Mouse (Mus musculus) embryonic facial prominence, embryonic 12.5 days (tissue): ENCODE results near the gene Plscr1. TPM values are rescaled to one million over a fixed set of nuclear protein-coding genes. Genes with fewer than 3 reads are reported as not detected.

Experiments used
- microRNA-seq: library from miRNA; unstranded; fragments of <30 nt; microRNA quantifications from one replicate; pipeline ENCODE4, GENCODE M21; 2017
- polyA plus RNA-seq: library from polyadenylated mRNA; unstranded; fragments of >200 nt; fragmentation: Nextera tagmentation; extraction: Ambion mirVana; gene quantifications from 2 replicates; pipeline ENCODE4 v1.2.1, GENCODE M21; 2016

Plscr1 gene
- polyA plus RNA-seq, 1 experiment from 2014 or later = 31.5 TPM

Small RNAs within 50 kb of the gene (microRNA-seq; reads per million reads assigned to microRNA genes)
- not detected for gene Mir6386

Other genes starting within 250 kb of the Plscr1 start
- not detected in 2 replicates for gene Plscr5, start 56.8 kb upstream of the Plscr1 start, polyA plus RNA-seq
- gene Plscr2, start 25.9 kb downstream of the Plscr1 start, polyA plus RNA-seq = 0.78 TPM in 2 replicates
- not detected in 2 replicates for gene 1700057G04Rik, start 59.6 kb downstream of the Plscr1 start, polyA plus RNA-seq
- gene Plscr4, start 207.6 kb downstream of the Plscr1 start, polyA plus RNA-seq = 3.2 and 3.9 TPM in 2 replicates